Mouse (Mus musculus): Measurements from ENCODE around the gene Vta1.

Vta1 gene

GRCm38 (mm10) chr10:14705072-14706066, at the start of gene Vta1, which contains the start of gene Nmbr:
TSS of gene Vta1 (minus strand) at chr10:14705560.
TSS of gene Nmbr (plus strand) at chr10:14705591.
- peak; percentile 98 for DNase-seq

- peak; percentile 38 for DNase-seq
Measured at GRCm38 (mm10) chr10:14734285-14734684, 28.9 kb upstream of the Vta1 start.

- peak; percentile 74 for DNase-seq
Measured at GRCm38 (mm10) chr10:14725671-14726070, 20.3 kb upstream of the Vta1 start.

- no peak for DNase-seq
Measured at GRCm38 (mm10) chr10:14718114-14718513, 12.8 kb upstream of the Vta1 start, which contains the start of gene Gje1. TSS of gene Gje1 (minus strand) at chr10:14718214.

- no peak for DNase-seq
Measured at GRCm38 (mm10) chr10:14703830-14704420, 1.4 kb downstream of the Vta1 start.

- no peak for DNase-seq
Measured at GRCm38 (mm10) chr10:14703239-14703638, 2.1 kb downstream of the Vta1 start.

- DNase-seq, result no peak
Measured at GRCm38 (mm10) chr10:14690349-14690748, 15.0 kb downstream of the Vta1 start.

GRCm38 (mm10) chr10:14688785-14689442, 16.4 kb downstream of the Vta1 start:
- no peak for DNase-seq

- DNase-seq, result no peak
Measured at GRCm38 (mm10) chr10:14685663-14686062, 19.7 kb downstream of the Vta1 start.

- no peak for DNase-seq
Measured at GRCm38 (mm10) chr10:14666147-14666546, 39.2 kb downstream of the Vta1 start.

GRCm38 (mm10) chr10:14660875-14661274, 44.5 kb downstream of the Vta1 start:
- no peak for DNase-seq

GRCm38 (mm10) chr10:14639635-14640034, 65.7 kb downstream of the Vta1 start:
- DNase-seq, result no peak

GRCm38 (mm10) chr10:14639043-14639442, 66.3 kb downstream of the Vta1 start:
- no peak for DNase-seq

GRCm38 (mm10) chr10:14625706-14626105, 79.7 kb downstream of the Vta1 start:
- DNase-seq, result no peak

GRCm38 (mm10) chr10:14619156-14619555, 86.2 kb downstream of the Vta1 start:
- DNase-seq, result no peak

- no peak for DNase-seq
Measured at GRCm38 (mm10) chr10:14618301-14618700, 87.1 kb downstream of the Vta1 start.

- no peak for DNase-seq
Measured at GRCm38 (mm10) chr10:14615441-14615840, 89.9 kb downstream of the Vta1 start.

GRCm38 (mm10) chr10:14607597-14607996, 97.8 kb downstream of the Vta1 start:
- DNase-seq, result no peak
